Mouse (Mus musculus): Measurements from ENCODE around the gene Faap24. TPM values are rescaled to one million over a fixed set of nuclear protein-coding genes. Genes with fewer than 3 reads are reported as not detected.
A peak's percentile ranks its signal among the peaks of the same experiment; 100 is the strongest.

Gene Faap24
- total RNA-seq (2012; rRNA removed) = 7.0 and 7.1 TPM in 2 replicates

GRCm38 (mm10) chr7:35396542-35397168, at the start of gene Faap24, which contains the start of gene Cep89:
Faap24 (minus strand) TSS chr7:35396836.
Cep89 (plus strand) TSS chr7:35397035.
- no peak for TF ChIP-seq ZC3H11A (IDR thresholded peaks at IDR 0.05; ENCODE audit: borderline replicate concordance, low read depth, low read length)
- peak; percentile 96 for TF ChIP-seq CHD2 (IDR thresholded peaks at IDR 0.05; ENCODE audit: low read depth, low read length)
- no peak for TF ChIP-seq MAFK (IDR thresholded peaks at IDR 0.05; ENCODE audit: insufficient read depth, low read depth, low read length)
- TF ChIP-seq ZNF384 (IDR thresholded peaks at IDR 0.05; ENCODE audit: low read depth, low read length) = no peak
- peaks cover 2 to 7% of the 10 kb centered on the region in 2 experiments; a peak in 1 of 4 replicates for H3K4me1 ChIP-seq (ENCODE audit: control insufficient read depth in 2 of 2, insufficient read depth in 2 of 2, low read length in 2 of 2, poor library complexity in 1 of 2)
- peak within 1 kb of the TSS; percentile 77 to 84 for H3K4me3 ChIP-seq (ENCODE audit: insufficient read depth in 1 of 2, low read depth in 1 of 2, low read length in 2 of 2, poor library complexity in 1 of 2, severe bottlenecking in 1 of 2)
- peaks cover 18% of the 10 kb centered on the region for H3K36me3 ChIP-seq (ENCODE audit: control insufficient read depth, insufficient read depth, low read length, poor library complexity, severe bottlenecking)
- H3K9ac ChIP-seq (ENCODE audit: insufficient read depth, low read depth, low read length, poor library complexity, severe bottlenecking) = peak within 1 kb of the TSS; percentile 73
- DNase-seq (ENCODE audit: low read depth, low spot score) = peak; percentile 99
- in situ Hi-C loops (cut with MboI; ENCODE audit: low sequenced_read_pairs in 2 of 2, unreplicated experiment in 2 of 2) = no loop called here
- H3K9me3 ChIP-seq (ENCODE audit: control insufficient read depth, insufficient read depth, low read depth, low read length) = no peaks in the 10 kb centered on the region
- no peak within 1 kb of the TSS for H3K27ac ChIP-seq (ENCODE audit: insufficient read depth, low read depth, low read length, poor library complexity, severe bottlenecking)

- in situ Hi-C loops (cut with MboI; ENCODE audit: low sequenced_read_pairs in 2 of 2, unreplicated experiment in 2 of 2) = no loop called here
- Histone ChIP-seq H3K9me3 (ENCODE audit: control insufficient read depth, insufficient read depth, low read depth, low read length) (no peaks in the 10 kb centered on the region), H3K9ac (ENCODE audit: insufficient read depth, low read depth, low read length, poor library complexity, severe bottlenecking) (no peak overlapping the region), H3K4me1 (ENCODE audit: control insufficient read depth in 2 of 2, insufficient read depth in 2 of 2, low read length in 2 of 2, poor library complexity in 1 of 2) (peaks cover 0 to 5% of the 10 kb centered on the region in 2 experiments; a peak in 1 of 4 replicates), H3K27ac (ENCODE audit: insufficient read depth, low read depth, low read length, poor library complexity, severe bottlenecking) (peak overlapping the region; percentile 17; the same call in 1 of the 2 replicates), H3K4me3 (ENCODE audit: insufficient read depth in 1 of 2, low read depth in 1 of 2, low read length in 2 of 2, poor library complexity in 1 of 2, severe bottlenecking in 1 of 2) (peak overlapping the region in 1 of 2 experiments; percentile 24; a peak in 1 of 4 replicates), H3K36me3 (ENCODE audit: control insufficient read depth, insufficient read depth, low read length, poor library complexity, severe bottlenecking) (peaks cover 23% of the 10 kb centered on the region)
- TF ChIP-seq HCFC1 (IDR thresholded peaks at IDR 0.05; ENCODE audit: borderline replicate concordance, insufficient read depth, low read length) (no peak), CHD2 (IDR thresholded peaks at IDR 0.05; ENCODE audit: low read depth, low read length) (no peak)
- DNase-seq (ENCODE audit: low read depth, low spot score) = peak; percentile 34
These were observed 38.6 kb upstream of the Faap24 start for GRCm38 (mm10) chr7:35435266-35435665.

GRCm38 (mm10) chr7:35428146-35428545, 31.5 kb upstream of the Faap24 start:
- H3K9ac ChIP-seq (ENCODE audit: insufficient read depth, low read depth, low read length, poor library complexity, severe bottlenecking) = no peak overlapping the region
- H3K36me3 ChIP-seq (ENCODE audit: control insufficient read depth, insufficient read depth, low read length, poor library complexity, severe bottlenecking) = peaks cover 8% of the 10 kb centered on the region
- no peaks in the 10 kb centered on the region for H3K4me1 ChIP-seq (ENCODE audit: control insufficient read depth in 2 of 2, insufficient read depth in 2 of 2, low read length in 2 of 2, poor library complexity in 1 of 2)
- no peak overlapping the region for H3K4me3 ChIP-seq (ENCODE audit: insufficient read depth in 1 of 2, low read depth in 1 of 2, low read length in 2 of 2, poor library complexity in 1 of 2, severe bottlenecking in 1 of 2)
- no peak for DNase-seq (ENCODE audit: low read depth, low spot score)
- no peaks in the 10 kb centered on the region for H3K9me3 ChIP-seq (ENCODE audit: control insufficient read depth, insufficient read depth, low read depth, low read length)
- in situ Hi-C loops (cut with MboI; ENCODE audit: low sequenced_read_pairs in 2 of 2, unreplicated experiment in 2 of 2) = no loop called here
- H3K27ac ChIP-seq (ENCODE audit: insufficient read depth, low read depth, low read length, poor library complexity, severe bottlenecking) = no peak overlapping the region
- TF ChIP-seq CHD2 (IDR thresholded peaks at IDR 0.05; ENCODE audit: low read depth, low read length) (no peak), ZNF384 (IDR thresholded peaks at IDR 0.05; ENCODE audit: low read depth, low read length) (no peak), ZC3H11A (IDR thresholded peaks at IDR 0.05; ENCODE audit: borderline replicate concordance, low read depth, low read length) (no peak), MAFK (IDR thresholded peaks at IDR 0.05; ENCODE audit: insufficient read depth, low read depth, low read length) (no peak), HCFC1 (IDR thresholded peaks at IDR 0.05; ENCODE audit: borderline replicate concordance, insufficient read depth, low read length) (no peak)

- DNase-seq (ENCODE audit: low read depth, low spot score) = no peak
- Histone ChIP-seq H3K9me3 (ENCODE audit: control insufficient read depth, insufficient read depth, low read depth, low read length) (no peaks in the 10 kb centered on the region), H3K4me1 (ENCODE audit: control insufficient read depth in 2 of 2, insufficient read depth in 2 of 2, low read length in 2 of 2, poor library complexity in 1 of 2) (peaks cover 2 to 3% of the 10 kb centered on the region in 2 experiments; a peak in 1 of 4 replicates), H3K9ac (ENCODE audit: insufficient read depth, low read depth, low read length, poor library complexity, severe bottlenecking) (no peak overlapping the region), H3K4me3 (ENCODE audit: insufficient read depth in 1 of 2, low read depth in 1 of 2, low read length in 2 of 2, poor library complexity in 1 of 2, severe bottlenecking in 1 of 2) (no peak overlapping the region), H3K36me3 (ENCODE audit: control insufficient read depth, insufficient read depth, low read length, poor library complexity, severe bottlenecking) (peaks cover 14% of the 10 kb centered on the region), H3K27ac (ENCODE audit: insufficient read depth, low read depth, low read length, poor library complexity, severe bottlenecking) (no peak overlapping the region)
- in situ Hi-C loops (cut with MboI; ENCODE audit: low sequenced_read_pairs in 2 of 2, unreplicated experiment in 2 of 2) = no loop called here
- TF ChIP-seq MAFK (IDR thresholded peaks at IDR 0.05; ENCODE audit: insufficient read depth, low read depth, low read length) (no peak), ZC3H11A (IDR thresholded peaks at IDR 0.05; ENCODE audit: borderline replicate concordance, low read depth, low read length) (no peak), CHD2 (IDR thresholded peaks at IDR 0.05; ENCODE audit: low read depth, low read length) (no peak), HCFC1 (IDR thresholded peaks at IDR 0.05; ENCODE audit: borderline replicate concordance, insufficient read depth, low read length) (no peak), ZNF384 (IDR thresholded peaks at IDR 0.05; ENCODE audit: low read depth, low read length) (no peak)
These were observed 26.4 kb upstream of the Faap24 start for GRCm38 (mm10) chr7:35423071-35423470.

GRCm38 (mm10) chr7:35416654-35416948, 20.0 kb upstream of the Faap24 start:
- in situ Hi-C loops (cut with MboI; ENCODE audit: low sequenced_read_pairs in 2 of 2, unreplicated experiment in 2 of 2) = no loop called here
- H3K4me1 ChIP-seq (ENCODE audit: control insufficient read depth in 2 of 2, insufficient read depth in 2 of 2, low read length in 2 of 2, poor library complexity in 1 of 2) = peaks cover 2 to 3% of the 10 kb centered on the region in 2 experiments; a peak in 1 of 4 replicates
- no peak overlapping the region for H3K27ac ChIP-seq (ENCODE audit: insufficient read depth, low read depth, low read length, poor library complexity, severe bottlenecking)
- H3K9me3 ChIP-seq (ENCODE audit: control insufficient read depth, insufficient read depth, low read depth, low read length) = no peaks in the 10 kb centered on the region
- DNase-seq (ENCODE audit: low read depth, low spot score) = no peak
- H3K9ac ChIP-seq (ENCODE audit: insufficient read depth, low read depth, low read length, poor library complexity, severe bottlenecking) = no peak overlapping the region
- H3K4me3 ChIP-seq (ENCODE audit: insufficient read depth in 1 of 2, low read depth in 1 of 2, low read length in 2 of 2, poor library complexity in 1 of 2, severe bottlenecking in 1 of 2) = no peak overlapping the region
- peaks cover 15% of the 10 kb centered on the region for H3K36me3 ChIP-seq (ENCODE audit: control insufficient read depth, insufficient read depth, low read length, poor library complexity, severe bottlenecking)
- no peak for TF ChIP-seq HCFC1 (IDR thresholded peaks at IDR 0.05; ENCODE audit: borderline replicate concordance, insufficient read depth, low read length)
- TF ChIP-seq ZNF384 (IDR thresholded peaks at IDR 0.05; ENCODE audit: low read depth, low read length) = no peak
- no peak for TF ChIP-seq MAFK (IDR thresholded peaks at IDR 0.05; ENCODE audit: insufficient read depth, low read depth, low read length)
- no peak for TF ChIP-seq ZC3H11A (IDR thresholded peaks at IDR 0.05; ENCODE audit: borderline replicate concordance, low read depth, low read length)

Data from ES-E14 (cell line).